Mouse (Mus musculus): ENCODE measurements around the gene 4930523C07Rik. TPM values are rescaled to one million over a fixed set of nuclear protein-coding genes. Genes with fewer than 3 reads are reported as not detected.

Gene 4930523C07Rik
- polyA plus RNA-seq (2017; shearing (Covaris generic)) = 522 TPM

DNA sequence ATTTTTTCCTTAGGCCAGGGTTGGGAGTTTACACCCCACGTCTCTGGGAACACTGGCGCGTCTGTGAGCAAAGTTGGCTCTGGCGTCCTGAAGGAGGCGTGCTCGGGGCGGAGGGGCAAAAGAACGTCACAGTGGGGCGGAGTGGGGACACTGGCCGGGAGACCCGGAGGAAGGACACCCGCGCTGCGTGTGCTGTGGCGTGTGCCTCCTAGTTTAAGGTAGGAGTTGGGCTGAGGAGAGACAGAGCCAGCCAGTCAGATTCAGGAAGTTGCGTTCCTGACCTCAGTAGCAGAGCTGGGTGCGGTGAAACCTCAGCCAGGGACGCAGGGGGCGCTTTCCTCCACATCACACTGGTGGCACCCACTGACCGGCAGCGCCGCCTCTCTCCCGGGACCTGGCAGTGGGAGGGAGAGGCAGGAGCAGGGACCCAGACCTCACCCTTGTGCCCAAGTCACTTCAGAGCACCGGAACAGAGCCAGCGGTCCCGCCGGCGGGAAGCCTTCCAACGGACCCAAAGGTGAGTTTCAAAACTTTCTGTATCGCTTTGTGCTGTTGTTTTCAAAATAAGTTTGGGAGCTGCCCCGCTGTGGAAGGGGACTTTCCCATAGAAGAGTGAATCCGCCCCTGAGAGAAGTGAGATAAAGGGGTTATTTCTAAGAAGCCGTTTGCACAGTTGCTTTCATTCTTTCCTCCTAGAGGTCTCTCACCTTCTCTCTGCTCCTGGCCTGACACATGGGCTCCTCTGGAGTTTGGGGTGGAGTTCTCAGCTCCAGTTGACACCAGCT is at the start of gene 4930523C07Rik:
TSS of gene 4930523C07Rik (plus strand) at position 146 of the 785 bp plus-strand sequence.

Other genes with a start within 250 kb of the 4930523C07Rik start
- not detected for gene Tnn, start 109.2 kb downstream of the 4930523C07Rik start, polyA plus RNA-seq (2017; shearing (Covaris generic))
- gene Mrps14, start 150.8 kb downstream of the 4930523C07Rik start, polyA plus RNA-seq (2017; shearing (Covaris generic)) = 108 TPM
- gene Cacybp, start 168.5 kb downstream of the 4930523C07Rik start, polyA plus RNA-seq (2017; shearing (Covaris generic)) = 138 TPM

Measured in naive thymus-derived CD4-positive, alpha-beta T cell, adult 5 months (primary cell).